Mouse (Mus musculus): ENCODE data around the gene Hyal2.

- TF ChIP-seq POLR2A (IDR thresholded peaks at IDR 0.05; ENCODE audit: control insufficient read depth, extremely low read depth, insufficient read depth, low read length, poor library complexity) = no peak
- TF ChIP-seq CTCF (IDR thresholded peaks at IDR 0.05; ENCODE audit: borderline replicate concordance, control insufficient read depth, extremely low read depth, insufficient read depth, low read length, poor library complexity) = no peak
These were observed 32.1 kb downstream of the Hyal2 start for GRCm38 (mm10) chr9:107599842-107600241.

All from thymus, adult 2 months (tissue).